Mouse (Mus musculus) regulatory T cell (primary cell): ENCODE measurements around the gene Mettl15.

Source experiments
- in situ Hi-C: fragments of 300-600 bp; cut with MboI, MseI; formaldehyde crosslinking; loops from one replicate; pipeline ENCODE4 v1.15.1; 2025; ENCODE audit warnings: high pct_unique_total_duplicates

Gene Mettl15

DNA sequence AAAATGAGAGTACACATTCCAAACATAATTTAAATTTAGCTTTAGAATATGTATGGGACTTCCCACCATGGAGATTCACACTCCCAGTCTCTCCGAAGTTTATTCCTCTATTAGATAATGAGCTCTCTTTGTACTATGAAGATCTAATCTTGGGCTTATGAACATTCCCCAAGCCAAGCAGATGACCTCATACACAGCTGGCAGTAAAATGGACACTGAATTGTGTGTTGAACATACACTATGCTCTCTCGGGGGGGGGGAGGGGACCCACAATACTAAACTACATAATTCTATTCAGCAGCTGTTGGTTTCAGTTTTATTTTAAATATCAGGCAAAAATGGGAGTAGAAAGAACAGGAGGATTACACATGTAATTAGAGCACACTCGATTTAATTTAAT is 97.6 kb downstream of the Mettl15 start:
- in situ Hi-C loops, result no loop called here

- in situ Hi-C loops, result no loop called here
Observed at GRCm38 (mm10) chr2:109158509-109158908, 122.0 kb downstream of the Mettl15 start.

DNA sequence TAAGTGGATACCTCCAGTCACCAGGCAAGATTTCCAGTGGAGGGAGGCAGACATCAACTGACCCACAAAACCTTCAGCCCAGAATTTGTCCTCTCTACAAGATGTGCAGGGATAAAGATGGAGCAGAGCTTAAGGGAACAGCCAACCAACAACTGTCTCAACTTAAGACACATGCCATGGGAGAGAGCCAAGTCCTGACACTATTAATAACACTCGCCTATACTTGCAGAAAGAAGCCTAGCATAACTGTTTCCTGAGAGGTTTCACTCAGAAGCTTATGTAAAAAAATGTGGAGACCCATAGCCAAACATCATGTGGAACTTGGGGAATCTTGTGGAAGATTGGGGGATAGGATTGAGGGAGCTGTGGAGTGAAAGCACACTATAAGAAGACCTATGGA is 124.4 kb downstream of the Mettl15 start:
- in situ Hi-C loops, result no loop called here

DNA sequence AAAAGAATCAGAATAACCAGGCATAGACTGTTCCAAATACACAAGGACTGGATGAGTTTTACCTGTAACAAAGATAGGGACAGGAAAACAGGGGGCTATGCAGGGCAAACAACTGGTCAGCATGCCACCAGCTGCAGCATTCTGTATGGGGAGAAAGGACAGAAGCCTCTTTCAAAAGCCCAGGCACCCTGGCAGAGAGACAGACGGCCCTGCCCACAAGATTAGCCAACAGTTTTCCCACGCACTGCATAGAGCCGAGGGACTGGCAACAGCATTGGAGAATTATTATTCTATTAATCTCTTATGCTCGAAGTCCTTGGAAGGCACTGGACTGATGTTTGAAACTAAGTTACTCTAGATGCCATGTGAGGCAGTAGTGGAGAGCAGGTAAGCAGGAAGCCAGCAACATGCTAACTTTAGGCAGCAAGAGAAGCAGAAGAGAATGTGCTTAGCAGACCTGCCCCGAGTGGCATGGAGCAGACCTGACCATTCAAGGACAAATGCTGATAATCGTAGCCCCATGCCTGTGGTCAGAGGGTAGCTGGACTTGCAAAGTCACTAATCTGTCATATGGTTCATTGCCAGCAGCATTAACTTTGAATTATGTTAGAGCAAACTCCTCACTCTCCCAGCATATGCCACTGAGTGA is 127.0 kb downstream of the Mettl15 start:
- in situ Hi-C loops, result no loop called here

GRCm38 (mm10) chr2:109147292-109147691 is 133.3 kb downstream of the Mettl15 start:
- in situ Hi-C loops, result no loop called here

DNA sequence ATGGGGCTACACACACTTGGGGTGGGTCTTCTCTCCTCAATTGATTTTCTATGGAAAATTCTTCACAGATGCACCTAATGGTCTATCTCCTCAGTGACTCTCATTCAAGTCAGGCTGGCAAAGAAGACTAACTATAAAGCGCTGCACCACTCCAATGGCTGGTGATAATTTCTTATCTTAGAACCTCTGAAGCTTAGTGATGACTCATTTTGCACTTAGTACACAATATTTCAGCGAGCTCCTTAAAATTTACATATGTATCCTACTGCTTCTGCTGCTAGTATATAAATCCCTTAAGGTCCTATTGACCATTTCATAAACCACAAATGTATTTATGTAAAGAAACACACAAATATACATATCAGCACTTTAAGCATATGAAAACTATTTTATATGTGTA is 136.1 kb downstream of the Mettl15 start:
- in situ Hi-C loops, result no loop called here

DNA sequence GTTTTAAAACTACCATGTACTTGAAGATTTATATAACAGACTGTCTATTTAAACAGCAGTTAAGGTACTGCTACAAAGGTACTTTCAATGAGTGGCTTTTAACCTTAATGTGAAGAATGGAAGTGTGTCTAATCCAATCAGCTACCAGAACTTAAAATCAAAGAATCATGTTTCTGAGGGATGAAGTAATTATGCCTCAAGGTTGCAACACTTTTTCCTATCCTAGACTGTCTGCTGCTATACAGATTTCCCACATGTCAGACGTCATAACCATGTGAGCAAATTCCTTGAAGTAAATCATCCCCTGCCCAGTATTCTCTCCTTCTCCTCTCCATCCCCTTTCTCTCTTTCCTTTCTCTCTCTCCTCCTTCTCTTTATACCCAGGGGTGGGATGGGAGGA is 140.2 kb downstream of the Mettl15 start:
- in situ Hi-C loops, result no loop called here

DNA sequence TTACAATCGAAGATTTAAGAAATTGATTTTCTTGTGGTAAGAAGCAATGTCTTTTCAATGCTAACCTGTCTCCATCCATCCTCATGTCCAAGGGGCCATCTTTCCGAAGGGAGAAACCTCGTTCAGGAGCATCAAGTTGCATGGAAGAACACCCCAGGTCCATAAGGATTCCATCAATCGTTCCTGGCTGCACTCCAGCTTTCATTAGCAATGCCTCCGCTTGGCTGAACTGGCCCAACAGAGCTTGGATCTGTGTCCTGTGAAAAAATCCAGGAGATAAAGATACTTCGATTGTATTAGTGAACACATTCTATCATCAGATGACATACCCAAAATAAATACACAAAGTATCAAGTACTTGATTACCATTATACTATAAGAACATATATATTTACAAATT is 143.3 kb downstream of the Mettl15 start:
- in situ Hi-C loops, result loop anchor here (10.0 kb wide), 1 partner anchor 1068 kb away; no protein-coding TSS in a partner anchor

- in situ Hi-C loops, result loop anchor here (10.0 kb wide), 1 partner anchor 1074 kb away; no protein-coding TSS in a partner anchor
Observed at GRCm38 (mm10) chr2:109130718-109131117, 149.8 kb downstream of the Mettl15 start.

GRCm38 (mm10) chr2:109129921-109130320 is 150.6 kb downstream of the Mettl15 start:
- in situ Hi-C loops, result loop anchor here (10.0 kb wide), 1 partner anchor 1075 kb away; no protein-coding TSS in a partner anchor

DNA sequence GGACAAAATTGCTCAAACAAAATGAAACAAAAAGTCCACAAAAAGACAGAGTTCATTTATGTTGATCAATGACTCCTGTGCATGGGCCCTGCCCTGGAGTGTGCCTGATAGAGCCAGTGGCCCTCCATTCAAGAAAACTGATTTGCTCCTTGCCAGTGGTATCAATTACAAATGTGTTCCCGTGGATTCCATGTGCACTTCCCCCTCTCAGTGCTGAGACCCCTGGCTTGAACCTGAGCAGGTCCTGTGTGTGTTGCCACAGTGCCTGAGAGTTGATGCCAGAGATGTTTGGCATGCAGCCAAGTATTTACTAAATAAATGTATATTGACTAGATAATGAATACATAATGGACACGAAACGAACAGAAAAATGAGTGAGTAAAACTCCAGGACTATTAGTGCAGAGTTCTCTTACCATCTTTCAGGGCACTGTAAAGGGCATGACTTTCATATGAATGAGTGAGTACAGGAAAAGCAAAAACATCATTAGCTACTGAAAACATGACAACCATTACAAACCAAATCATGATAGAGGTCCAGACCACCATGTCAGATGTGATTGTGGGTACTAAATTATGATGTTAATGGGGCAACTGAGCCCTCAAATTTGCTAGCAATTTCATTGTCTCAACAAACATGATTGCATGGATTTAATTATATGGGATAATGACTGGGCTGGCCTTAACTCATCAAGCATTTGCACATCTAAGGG is 174.6 kb downstream of the Mettl15 start:
- in situ Hi-C loops, result no loop called here

DNA sequence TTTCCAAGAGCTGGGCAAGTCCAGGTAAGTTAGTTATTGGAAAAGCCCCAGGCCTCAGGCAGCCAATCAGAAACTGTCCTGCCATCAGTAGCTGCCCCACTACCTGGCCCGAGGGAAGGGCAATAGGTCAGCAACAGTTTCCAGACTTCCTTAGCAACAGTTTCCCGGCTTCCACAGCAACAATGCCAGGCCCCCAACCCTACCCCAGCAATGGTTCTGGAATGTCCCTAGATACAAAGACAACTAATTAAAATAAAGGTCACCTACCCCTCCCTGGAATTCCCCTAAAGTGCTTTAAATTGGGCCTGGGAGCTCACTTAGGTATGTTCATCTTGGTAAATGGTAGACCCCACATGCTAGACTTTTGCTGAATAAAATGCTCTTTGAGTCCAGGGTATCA is 230.9 kb downstream of the Mettl15 start:
- in situ Hi-C loops, result no loop called here
